Mouse (Mus musculus): ENCODE measurements around the gene Tmem256. TPM values are rescaled to one million over a fixed set of nuclear protein-coding genes. Genes with fewer than 3 reads are reported as not detected.

Gene Tmem256
- total and polyA plus RNA-seq, 2 experiments from 2014 or later = 117 to 350 TPM

DNA sequence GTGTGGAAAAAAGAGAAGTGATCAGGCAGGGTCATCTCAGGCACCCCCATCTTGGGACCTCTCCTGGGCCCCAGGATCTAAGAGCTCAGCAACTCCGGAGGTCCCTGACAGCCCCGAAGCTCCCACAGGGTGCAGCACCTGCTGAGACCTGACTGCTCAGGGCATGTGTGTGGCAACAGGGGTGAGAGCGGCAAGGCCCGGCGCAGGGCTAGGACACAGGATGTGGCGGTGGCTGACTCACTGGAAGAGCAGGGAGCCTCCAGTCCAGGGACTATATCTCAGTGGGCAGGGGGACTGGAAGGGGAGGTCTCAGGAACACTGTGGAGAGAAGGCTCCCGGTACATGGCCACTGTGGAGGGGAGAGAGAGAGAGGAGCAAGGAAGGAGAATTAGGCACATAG lies 40.4 kb upstream of the Tmem256 start:
- Histone ChIP-seq H3K9me3 (ENCODE audit: low read length) (no peaks in the 10 kb centered on the region), H3K27me3 (ENCODE audit: insufficient read depth, low read length) (no peaks in the 10 kb centered on the region), H3K27ac (ENCODE audit: low read depth, low read length) (no peak overlapping the region), H3K4me1 (ENCODE audit: insufficient read depth) (peaks cover 12% of the 10 kb centered on the region), H3K9ac (no peak overlapping the region), H3K4me3 (ENCODE audit: low read depth, low read length) (no peak overlapping the region), H3K4me2 (ENCODE audit: low read depth) (no peak overlapping the region), H3K36me3 (ENCODE audit: insufficient read depth) (peaks cover 7% of the 10 kb centered on the region; the same call in 1 of the 2 replicates)
- ATAC-seq = no peak
- no peak for DNase-seq
- no peak for TF ChIP-seq CTCF (IDR thresholded peaks at IDR 0.05; ENCODE audit: low read depth)
- 78% methylated on average over 7 of the region's 7 CpGs for WGBS

DNA sequence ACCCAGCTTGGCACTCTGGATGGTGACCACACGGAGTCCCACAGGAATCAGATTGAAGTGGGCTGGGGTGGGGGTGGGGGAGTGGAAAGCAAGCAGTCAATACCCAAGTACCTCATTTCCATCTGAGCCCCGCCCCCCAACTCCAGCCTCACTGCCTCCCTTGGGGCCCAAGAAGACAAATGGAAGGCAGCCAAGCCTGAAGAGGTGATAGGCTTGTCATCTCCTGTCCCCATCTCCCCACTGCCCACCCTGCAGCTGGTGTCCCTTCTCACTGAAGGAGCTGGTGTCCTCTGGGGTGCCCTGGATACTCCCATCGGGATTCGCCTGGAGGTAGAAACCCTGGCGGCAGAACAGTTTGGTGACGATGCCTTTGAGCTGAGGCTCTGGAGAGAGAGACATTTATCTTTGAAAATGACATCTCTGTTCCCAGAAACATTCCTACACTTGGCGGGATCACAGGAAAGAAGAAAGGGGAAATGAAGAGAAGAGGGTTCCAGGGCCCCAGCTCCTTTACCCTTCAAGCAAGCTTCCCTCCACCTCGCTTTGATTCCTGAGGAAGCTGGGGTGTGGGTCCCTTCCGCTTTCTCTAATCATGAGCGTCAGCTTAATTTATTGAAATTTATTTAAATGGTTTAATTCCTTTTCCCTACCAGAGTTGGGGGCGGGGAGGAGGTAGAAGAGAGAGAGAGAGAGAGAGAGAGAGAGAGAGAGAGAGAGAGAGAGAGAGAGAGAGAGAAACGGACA lies 38.7 kb upstream of the Tmem256 start:
- no peak for ATAC-seq
- WGBS = 10% methylated on average over 12 of the region's 12 CpGs
- peaks cover 28% of the 10 kb centered on the region for H3K4me1 ChIP-seq (ENCODE audit: insufficient read depth)

DNA sequence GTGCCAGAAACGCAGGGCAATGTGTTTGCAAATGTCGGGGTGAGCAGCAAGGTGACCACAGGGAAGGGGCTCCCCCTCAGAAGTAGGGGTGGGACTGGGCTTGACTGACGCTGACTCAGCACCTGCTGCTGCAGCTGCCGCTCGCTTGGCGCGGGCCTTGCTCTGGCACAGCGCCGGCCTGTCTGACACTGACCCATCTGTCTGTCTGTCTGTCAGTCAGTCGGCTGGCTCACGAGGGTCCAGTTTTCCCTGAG lies 38.2 kb upstream of the Tmem256 start:
- 3% methylated on average over 11 of the region's 11 CpGs for WGBS

More for the DNA sequence above, 38.7 kb upstream of the Tmem256 start:
- Histone ChIP-seq H3K4me2 (ENCODE audit: low read depth) (peak overlapping the region; percentile 97), H3K36me3 (ENCODE audit: insufficient read depth) (peaks cover 7% of the 10 kb centered on the region; the same call in 1 of the 2 replicates), H3K27ac (ENCODE audit: low read depth, low read length) (peak overlapping the region; percentile 96), H3K9me3 (ENCODE audit: low read length) (no peaks in the 10 kb centered on the region), H3K4me3 (ENCODE audit: low read depth, low read length) (peak overlapping the region; percentile 48), H3K9ac (peak overlapping the region; percentile 83), H3K27me3 (ENCODE audit: insufficient read depth, low read length) (peaks cover 3% of the 10 kb centered on the region; the same call in 1 of the 2 replicates)
- peak; percentile 55 for DNase-seq
- TF ChIP-seq CTCF (IDR thresholded peaks at IDR 0.05; ENCODE audit: low read depth) = no peak

DNA sequence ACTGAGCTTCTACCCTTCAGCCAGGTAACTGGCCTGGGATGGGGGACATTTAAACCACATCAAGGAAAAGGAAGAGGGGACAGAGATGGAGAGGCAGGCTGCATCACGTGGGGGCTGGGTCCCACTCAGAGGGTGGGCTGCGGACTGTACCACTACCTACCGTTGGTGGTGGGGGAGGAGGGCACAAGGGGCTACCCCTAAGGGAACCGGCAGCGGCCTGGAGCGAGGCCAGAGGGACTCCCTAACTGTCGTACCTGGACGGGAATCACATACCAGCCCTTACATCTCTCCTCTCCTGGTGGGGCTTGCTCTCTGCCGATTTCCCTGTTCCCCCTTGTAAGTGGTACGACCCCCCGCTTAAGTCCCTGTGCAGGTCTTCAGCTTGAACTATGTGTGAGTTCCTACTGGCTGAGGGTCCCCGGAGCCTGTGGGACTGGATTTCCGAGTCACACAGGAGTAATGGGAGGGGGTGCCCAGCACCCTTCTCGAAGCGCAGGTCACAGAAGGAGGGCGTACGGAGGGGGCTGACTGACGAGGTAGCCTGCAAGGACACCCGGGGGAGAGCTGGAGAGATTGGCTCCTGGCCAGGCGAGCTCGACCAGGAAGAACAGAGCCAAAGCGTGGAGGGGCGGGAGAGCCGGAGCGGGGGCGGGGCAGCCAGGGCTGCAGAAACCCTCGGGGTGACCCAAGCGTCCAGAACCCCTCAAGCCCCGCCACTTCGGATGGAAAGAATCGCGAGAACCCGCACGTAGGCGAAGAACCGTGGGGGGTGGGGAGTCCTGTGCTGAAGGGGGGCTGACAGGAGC lies 37.7 kb upstream of the Tmem256 start:
- Histone ChIP-seq H3K36me3 (ENCODE audit: insufficient read depth) (peaks cover 7% of the 10 kb centered on the region; the same call in 1 of the 2 replicates), H3K27me3 (ENCODE audit: insufficient read depth, low read length) (peaks cover 14% of the 10 kb centered on the region), H3K27ac (ENCODE audit: low read depth, low read length) (peak overlapping the region; percentile 96), H3K4me1 (ENCODE audit: insufficient read depth) (peaks cover 25% of the 10 kb centered on the region; the same call in 1 of the 2 replicates), H3K9ac (peak overlapping the region; percentile 83), H3K9me3 (ENCODE audit: low read length) (no peaks in the 10 kb centered on the region), H3K4me3 (ENCODE audit: low read depth, low read length) (peak overlapping the region; percentile 48), H3K4me2 (ENCODE audit: low read depth) (peak overlapping the region; percentile 97)
- ATAC-seq (peak; percentile 85), DNase-seq (peak; percentile 95)
- no peak; the same call in 1 of the 2 replicates for TF ChIP-seq CTCF (IDR thresholded peaks at IDR 0.05; ENCODE audit: low read depth)
- under 1% methylated on average over 36 of the region's 36 CpGs for WGBS

More for the DNA sequence above, 38.2 kb upstream of the Tmem256 start:
- peak overlapping the region; percentile 48 for H3K4me3 ChIP-seq (ENCODE audit: low read depth, low read length)
- peak overlapping the region; percentile 97 for H3K4me2 ChIP-seq (ENCODE audit: low read depth)
- peak; percentile 21 for ATAC-seq
- peaks cover 8% of the 10 kb centered on the region for H3K27me3 ChIP-seq (ENCODE audit: insufficient read depth, low read length)
- TF ChIP-seq CTCF (IDR thresholded peaks at IDR 0.05; ENCODE audit: low read depth) = no peak
- H3K4me1 ChIP-seq (ENCODE audit: insufficient read depth) = peaks cover 28% of the 10 kb centered on the region
- peak overlapping the region; percentile 96 for H3K27ac ChIP-seq (ENCODE audit: low read depth, low read length)
- DNase-seq = no peak
- peak overlapping the region; percentile 83 for H3K9ac ChIP-seq
- no peaks in the 10 kb centered on the region for H3K9me3 ChIP-seq (ENCODE audit: low read length)
- H3K36me3 ChIP-seq (ENCODE audit: insufficient read depth) = peaks cover 7% of the 10 kb centered on the region; the same call in 1 of the 2 replicates

DNA sequence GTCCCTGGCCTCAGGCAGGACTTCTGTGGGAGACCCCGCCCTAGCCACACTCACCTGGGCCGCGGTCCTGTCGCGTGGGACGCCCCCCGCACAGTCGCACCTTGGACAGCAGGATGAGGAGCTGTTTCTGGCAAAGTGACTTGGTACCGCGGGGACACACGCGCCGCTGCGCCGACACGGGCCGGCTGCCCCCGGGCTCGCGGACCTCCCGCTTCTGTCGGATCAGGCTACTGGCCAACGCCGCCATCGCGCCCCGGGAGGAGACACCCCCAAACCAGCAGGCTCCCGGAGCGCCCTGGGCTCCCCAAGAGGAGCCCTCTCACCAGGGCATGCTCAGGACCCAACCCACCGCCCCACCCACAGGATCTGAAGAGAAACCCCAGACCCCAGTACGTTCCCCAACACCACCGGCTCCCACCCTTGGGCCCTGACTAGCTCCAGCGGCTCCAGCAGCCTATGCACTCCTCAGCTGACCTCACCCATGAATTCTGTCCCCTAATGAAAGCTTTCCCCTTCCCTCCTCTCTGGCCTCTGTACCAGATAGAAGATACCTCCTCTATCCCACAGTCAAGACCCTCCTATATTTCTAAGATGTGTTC lies 36.8 kb upstream of the Tmem256 start, which contains the start of gene Fgf11:
TSS of gene Fgf11 (minus strand) at position 479 of the 599 bp plus-strand sequence.
- H3K36me3 ChIP-seq (ENCODE audit: insufficient read depth) = peaks cover 7% of the 10 kb centered on the region; the same call in 1 of the 2 replicates
- peak within 1 kb of the TSS; percentile 96 for H3K27ac ChIP-seq (ENCODE audit: low read depth, low read length)
- H3K27me3 ChIP-seq (ENCODE audit: insufficient read depth, low read length) = peaks cover 21% of the 10 kb centered on the region
- WGBS = 2% methylated on average over 33 of the region's 33 CpGs
- no peak for TF ChIP-seq CTCF (IDR thresholded peaks at IDR 0.05; ENCODE audit: low read depth)
- peak within 1 kb of the TSS; percentile 97 for H3K4me2 ChIP-seq (ENCODE audit: low read depth)
- no peak for DNase-seq
- peaks cover 21% of the 10 kb centered on the region; the same call in 1 of the 2 replicates for H3K4me1 ChIP-seq (ENCODE audit: insufficient read depth)
- H3K9me3 ChIP-seq (ENCODE audit: low read length) = no peaks in the 10 kb centered on the region
- peak within 1 kb of the TSS; percentile 48 for H3K4me3 ChIP-seq (ENCODE audit: low read depth, low read length)
- H3K9ac ChIP-seq = peak within 1 kb of the TSS; percentile 83
- ATAC-seq = no peak

DNA sequence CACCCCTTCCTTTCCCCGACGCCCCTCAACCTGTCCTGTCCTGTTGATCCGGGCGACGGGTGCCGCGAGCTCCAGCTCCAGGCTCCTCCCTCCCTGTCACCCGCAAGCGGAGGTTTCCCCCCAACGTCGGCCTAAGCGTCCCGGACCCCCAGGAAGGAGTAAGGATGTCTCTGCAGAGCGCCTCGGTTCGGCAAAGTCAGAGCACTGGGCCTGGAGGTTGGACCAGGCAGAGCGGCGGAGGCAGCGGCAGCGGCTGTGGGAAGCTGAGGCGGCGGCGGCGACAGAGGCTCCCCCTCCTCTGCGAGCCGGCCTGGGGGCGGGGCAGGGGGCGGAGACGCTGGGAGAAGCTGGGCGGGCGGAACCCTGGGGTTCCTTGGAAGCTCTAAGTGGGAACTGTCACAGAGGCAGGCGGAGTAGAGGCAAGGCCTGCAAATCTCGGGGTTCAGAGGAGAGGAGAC lies 35.6 kb upstream of the Tmem256 start:
- H3K4me3 ChIP-seq (ENCODE audit: low read depth, low read length) = peak overlapping the region; percentile 48
- peaks cover 21% of the 10 kb centered on the region; the same call in 1 of the 2 replicates for H3K4me1 ChIP-seq (ENCODE audit: insufficient read depth)
- no peaks in the 10 kb centered on the region for H3K9me3 ChIP-seq (ENCODE audit: low read length)
- ATAC-seq = peak; percentile 14
- H3K9ac ChIP-seq = peak overlapping the region; percentile 69
- H3K27ac ChIP-seq (ENCODE audit: low read depth, low read length) = peak overlapping the region; percentile 78
- H3K27me3 ChIP-seq (ENCODE audit: insufficient read depth, low read length) = peaks cover 22% of the 10 kb centered on the region
- DNase-seq = peak; percentile 83
- no peak for TF ChIP-seq CTCF (IDR thresholded peaks at IDR 0.05; ENCODE audit: low read depth)
- 3% methylated on average over 31 of the region's 33 CpGs for WGBS
- peaks cover 4% of the 10 kb centered on the region; the same call in 1 of the 2 replicates for H3K36me3 ChIP-seq (ENCODE audit: insufficient read depth)
- H3K4me2 ChIP-seq (ENCODE audit: low read depth) = peak overlapping the region; percentile 97
